Mouse (Mus musculus) adrenal gland, postnatal 10 days (tissue): Measurements from ENCODE around the gene Dpp9. TPM values are rescaled to one million over a fixed set of nuclear protein-coding genes. Genes with fewer than 3 reads are reported as not detected.
A peak's percentile ranks its signal among the peaks of the same experiment; 100 is the strongest.
"Not testable (repeated sequence)": the region's sequence is repeated elsewhere in the genome, so short reads cannot be mapped to it uniquely, and the experiment has no call there.

Experiments used
- DNase-seq: peaks from one replicate; pipeline ENCODE4 v3.0.0; 2021; ENCODE audit warnings: mixed read lengths
- long read RNA-seq, 2 experiments: library from polyadenylated mRNA; stranded (forward); transcript quantifications; one replicate each; pipeline ENCODE4 v2.0.0; 2021
- total RNA-seq, 2 experiments: library from RNA; stranded (reverse); gene quantifications; 2 replicates each; pipeline ENCODE4 v1.2.3; 2021

Gene Dpp9
- 10 to 100 TPM; 28.8 to 30.1 TPM for total RNA-seq
- long read RNA-seq, experiment 1, transcript Dpp9-201 (21 exons, 3,374 nt): major isoform, 13 of 42 reads
- long read RNA-seq, experiment 1, partial matches to known transcripts: 22 of 42 reads
- long read RNA-seq, experiment 1, other reads (novel, unspliced or antisense): 7 of 42 reads
- long read RNA-seq, experiment 2, transcript Dpp9-201 (21 exons, 3,374 nt): major isoform, 16 of 32 reads
- long read RNA-seq, experiment 2, partial matches to known transcripts: 5 of 32 reads
- long read RNA-seq, experiment 2, other reads (novel, unspliced or antisense): 11 of 32 reads

DNA sequence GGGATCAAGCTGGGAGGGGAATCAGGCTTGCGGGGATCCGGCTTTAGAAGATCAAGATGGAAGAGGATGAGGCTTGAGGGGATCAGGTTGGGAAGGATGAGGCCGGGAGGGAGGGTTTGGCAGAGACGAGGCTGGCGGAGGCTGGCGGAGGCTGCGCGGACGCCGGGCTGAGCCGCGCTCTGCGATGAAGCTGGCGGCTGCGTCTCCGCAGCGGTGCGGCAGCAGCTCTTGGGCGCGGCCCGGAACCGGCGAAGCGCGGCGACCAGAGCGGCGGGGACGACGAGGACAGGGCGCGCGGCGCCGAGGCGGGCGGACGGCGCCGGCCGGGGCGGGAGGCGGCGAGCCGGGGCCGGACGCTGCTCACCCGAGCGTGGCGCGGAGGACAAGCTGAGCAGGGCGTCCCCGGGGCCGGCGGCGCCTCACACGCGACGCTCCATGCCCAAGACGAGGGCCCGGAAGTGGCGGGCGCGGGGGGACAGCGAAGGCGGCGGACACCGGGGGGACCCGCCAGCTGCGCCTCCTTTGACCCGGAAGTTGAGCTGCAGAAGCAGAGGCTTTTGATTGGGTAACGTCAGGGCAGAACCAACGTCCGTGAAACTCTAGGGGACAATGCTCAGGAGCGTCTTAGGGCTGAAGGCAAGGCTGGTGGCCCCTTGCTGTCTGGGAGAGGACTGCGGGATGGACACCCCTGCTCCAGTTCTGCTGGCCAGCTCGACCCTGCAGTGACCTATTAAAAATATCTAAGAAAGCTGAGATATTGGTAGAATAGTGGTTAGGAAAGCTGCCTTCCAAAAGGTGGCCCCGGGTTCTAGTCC, at the start of gene Dpp9:
Dpp9 (minus strand) TSS at position 529 of the 815 bp plus-strand sequence.
- peak; percentile 92 for DNase-seq

DNA sequence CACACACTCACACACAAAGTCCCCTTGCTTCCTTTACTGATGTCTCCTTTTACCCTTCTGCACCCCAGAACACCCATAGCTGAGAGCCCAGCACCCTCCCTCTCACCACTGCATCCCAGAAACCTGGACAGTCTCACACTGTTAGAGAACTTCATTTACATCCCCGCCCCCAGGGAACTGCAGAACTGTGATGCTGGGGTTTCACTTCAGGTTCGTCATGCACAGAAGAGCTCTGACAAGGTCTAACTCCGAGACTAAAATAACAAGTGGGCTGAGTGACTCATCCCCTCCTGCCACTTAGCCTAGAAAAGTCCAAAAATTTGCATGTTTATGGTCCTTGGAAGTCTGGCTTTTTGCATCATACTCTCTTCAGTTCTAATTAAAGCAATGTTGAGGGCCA, 47.6 kb upstream of the Dpp9 start:
- DNase-seq: peak; percentile 62

GRCm38 (mm10) chr17:56265869-56266268, 47.2 kb upstream of the Dpp9 start:
- DNase-seq: peak; percentile 50

GRCm38 (mm10) chr17:56265011-56265410, 46.3 kb upstream of the Dpp9 start:
- no peak for DNase-seq

DNA sequence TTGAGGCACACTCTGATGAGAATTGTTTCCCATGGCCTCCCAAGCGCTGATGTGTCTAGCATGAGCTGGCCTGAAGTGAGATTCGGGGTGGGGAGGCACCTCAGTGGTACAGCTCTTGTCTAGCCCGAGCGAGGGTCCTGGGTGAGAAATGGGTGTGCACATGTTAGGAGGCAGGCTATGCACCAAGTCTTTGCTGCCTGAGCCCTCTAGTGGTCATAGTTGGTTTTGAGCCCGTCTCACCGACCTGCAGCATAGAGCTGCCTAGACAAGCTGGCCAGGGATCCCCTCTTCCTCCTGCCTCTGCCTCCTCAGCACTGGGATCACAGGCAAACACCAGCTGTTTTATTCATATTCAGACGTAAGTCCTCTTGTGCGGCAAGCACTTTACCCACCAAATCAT, 45.3 kb upstream of the Dpp9 start:
- DNase-seq: peak; percentile 87

GRCm38 (mm10) chr17:56262645-56263094, 44.0 kb upstream of the Dpp9 start:
- no peak for DNase-seq

GRCm38 (mm10) chr17:56261166-56261565, 42.5 kb upstream of the Dpp9 start:
- DNase-seq: no peak

GRCm38 (mm10) chr17:56259301-56260037, 40.8 kb upstream of the Dpp9 start:
- DNase-seq: no peak

- DNase-seq: not testable (repeated sequence)
Measured at GRCm38 (mm10) chr17:56258812-56259211, 40.1 kb upstream of the Dpp9 start.

GRCm38 (mm10) chr17:56258269-56258668, 39.6 kb upstream of the Dpp9 start:
- DNase-seq: not testable (repeated sequence)

DNA sequence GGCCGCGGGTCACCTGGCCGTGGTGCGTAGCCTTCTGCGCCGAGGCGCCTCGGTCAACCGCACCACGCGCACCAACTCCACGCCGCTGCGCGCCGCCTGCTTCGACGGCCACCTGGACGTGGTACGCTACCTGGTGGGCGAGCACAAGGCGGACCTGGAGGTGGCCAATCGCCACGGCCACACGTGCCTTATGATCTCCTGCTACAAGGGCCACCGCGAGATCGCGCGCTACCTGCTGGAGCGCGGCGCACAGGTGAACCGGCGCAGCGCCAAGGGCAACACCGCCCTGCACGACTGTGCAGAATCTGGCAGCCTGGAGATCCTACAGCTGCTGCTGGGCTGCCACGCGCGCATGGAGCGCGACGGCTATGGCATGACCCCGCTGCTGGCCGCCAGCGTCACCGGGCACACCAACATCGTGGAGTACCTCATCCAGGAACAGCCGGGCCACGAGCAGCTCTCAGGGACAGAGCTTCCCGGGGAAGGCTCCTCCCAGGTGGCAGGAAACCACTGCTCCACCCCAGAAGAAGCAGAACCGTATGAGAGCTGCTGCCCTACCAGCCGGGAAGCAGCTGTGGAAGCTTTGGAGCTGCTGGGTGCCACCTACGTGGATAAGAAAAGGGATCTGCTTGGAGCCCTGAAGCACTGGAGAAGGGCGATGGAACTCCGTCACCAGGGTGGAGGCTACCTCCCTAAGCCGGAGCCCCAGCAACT, 38.6 kb upstream of the Dpp9 start:
- DNase-seq: peak; percentile 50

GRCm38 (mm10) chr17:56256239-56256881, 37.7 kb upstream of the Dpp9 start, which contains the start of gene Fem1a:
Fem1a (plus strand) TSS chr17:56256810.
- DNase-seq: peak; percentile 90

DNA sequence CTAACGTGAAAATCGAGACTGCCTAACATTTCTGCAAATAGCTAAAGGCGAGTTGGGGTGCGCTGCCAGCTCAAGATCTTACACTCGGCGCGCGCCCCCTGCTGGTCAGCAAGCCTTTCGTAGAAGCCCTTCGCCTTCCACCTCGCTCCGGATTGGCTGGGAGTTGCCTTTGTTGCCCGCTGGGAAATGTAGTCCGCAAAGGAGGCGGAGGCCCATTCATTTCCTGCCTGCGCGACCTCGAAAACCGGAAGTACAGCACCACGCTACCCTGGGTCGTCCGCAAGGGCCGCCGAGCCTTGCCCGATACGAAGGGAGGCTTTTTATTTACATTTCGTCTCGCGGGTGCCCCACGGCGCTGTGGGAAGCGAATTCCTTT, 37.1 kb upstream of the Dpp9 start:
- DNase-seq: peak; percentile 99

GRCm38 (mm10) chr17:56255429-56255828, 36.7 kb upstream of the Dpp9 start:
- peak; percentile 60 for DNase-seq

DNA sequence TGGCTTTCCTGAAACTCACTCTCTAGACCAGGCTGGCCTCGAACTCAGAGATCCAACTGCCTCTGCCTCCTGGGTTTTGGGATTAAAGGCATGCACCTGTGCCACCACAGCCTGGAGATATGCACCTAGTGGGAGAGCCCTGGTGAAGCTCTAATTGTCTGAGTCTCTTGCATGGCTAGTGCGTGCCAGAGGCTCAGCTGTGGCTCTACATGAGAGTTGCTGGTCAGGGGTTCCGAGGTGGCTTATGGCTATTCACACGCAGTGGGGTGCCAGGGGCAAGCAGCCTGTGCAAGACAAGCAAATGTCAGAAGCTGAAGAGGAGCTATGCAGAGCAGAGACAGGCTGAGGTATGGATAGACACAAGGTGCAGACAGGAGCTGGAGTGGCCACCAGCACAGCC, 36.0 kb upstream of the Dpp9 start:
- no peak for DNase-seq

DNA sequence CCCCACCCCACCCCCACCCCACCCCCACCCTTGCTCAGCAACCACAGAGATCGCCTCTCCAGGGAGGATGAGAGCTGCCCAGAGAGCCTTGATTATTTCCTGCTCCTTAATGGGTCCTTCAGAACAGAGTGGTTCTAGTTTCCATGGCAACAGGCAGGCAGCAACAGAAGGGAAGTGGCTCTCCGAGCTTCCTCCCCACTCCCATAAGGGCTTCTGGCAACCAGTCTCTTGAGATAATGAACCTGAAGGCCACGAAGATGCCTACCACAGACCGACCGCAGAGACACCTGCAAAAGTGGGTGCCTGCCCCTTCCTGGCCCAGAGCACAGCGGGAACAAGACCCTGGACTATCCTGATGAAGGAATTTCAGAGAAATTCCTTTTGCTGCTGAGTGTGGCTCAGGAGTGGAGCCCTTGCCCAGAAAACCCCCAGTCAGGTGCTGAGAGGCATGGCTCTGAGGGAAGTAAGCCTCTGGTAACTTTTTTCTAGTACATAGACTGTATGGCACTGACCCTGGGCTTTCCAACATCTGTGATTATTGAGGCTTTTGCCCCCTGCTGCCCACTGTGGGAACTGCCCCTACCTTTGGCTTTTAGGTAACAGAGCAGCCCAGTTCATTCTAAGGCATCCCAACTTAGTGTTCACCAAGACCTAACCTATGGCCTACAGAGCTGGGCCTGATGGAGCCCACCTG, 32.6 kb upstream of the Dpp9 start:
- DNase-seq: peak; percentile 84

DNA sequence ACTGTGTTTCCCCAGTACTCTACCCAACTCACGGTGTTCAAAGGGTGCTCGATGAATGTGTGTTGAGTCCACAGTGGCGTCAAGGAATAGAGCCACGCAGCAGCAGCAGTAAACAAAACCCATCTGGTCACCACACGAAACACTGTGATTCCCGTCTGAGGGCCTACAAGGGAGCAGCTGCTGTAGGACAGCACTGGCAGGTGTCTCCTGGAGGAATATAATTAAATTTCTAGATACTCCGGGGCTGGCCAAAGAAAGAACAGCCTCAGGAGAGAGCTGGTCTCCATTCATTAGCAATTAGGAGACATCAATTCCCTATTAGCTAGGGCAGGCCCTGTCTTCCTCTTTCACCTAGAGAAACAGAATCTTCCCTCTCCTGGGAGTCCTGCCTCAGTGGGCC, 26.9 kb upstream of the Dpp9 start:
- no peak for DNase-seq

DNA sequence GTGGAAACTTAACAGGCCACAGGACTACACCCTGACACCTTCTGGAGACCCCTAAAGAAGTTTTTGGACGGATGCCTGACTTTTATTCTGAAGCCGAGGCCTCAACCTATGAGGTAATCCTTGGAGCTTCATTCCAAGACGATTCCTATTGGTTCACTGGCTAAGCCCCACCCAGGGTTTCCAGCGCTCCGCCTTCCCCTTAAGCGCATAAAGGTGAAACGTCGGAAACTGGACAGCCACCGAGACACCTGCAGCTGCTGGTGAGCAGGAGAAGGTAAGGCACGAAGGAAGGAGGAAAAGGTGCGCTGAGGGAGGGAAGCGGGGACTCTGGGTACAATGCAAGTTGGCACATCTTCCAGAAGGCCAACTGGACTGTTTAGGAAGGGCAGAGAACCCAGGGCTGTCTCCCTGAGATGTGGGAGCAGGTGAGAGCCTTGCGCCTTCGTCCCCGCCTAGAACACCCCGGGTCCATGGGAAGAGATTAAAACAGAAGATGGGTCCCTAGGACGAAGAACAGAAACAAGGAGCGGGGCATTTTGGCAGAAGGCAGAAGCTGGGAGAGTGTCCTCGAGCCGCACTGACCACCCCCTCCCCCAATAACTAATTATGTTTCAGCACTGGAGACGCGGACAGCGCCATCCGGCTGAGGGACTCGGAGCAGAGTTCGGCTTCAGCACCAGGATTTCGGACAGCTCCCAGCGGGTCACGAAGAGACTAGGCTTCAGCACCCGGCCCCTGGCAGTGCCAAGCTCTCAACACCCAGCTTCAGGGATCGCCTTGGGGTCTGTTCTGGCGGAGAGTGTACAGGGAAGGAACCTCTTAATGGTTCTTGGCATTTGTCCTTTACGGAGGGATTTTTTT, 23.1 kb upstream of the Dpp9 start:
- peak; percentile 96 for DNase-seq

GRCm38 (mm10) chr17:56233818-56234469, 15.2 kb upstream of the Dpp9 start:
- peak; percentile 62 for DNase-seq
